Mouse (Mus musculus): ENCODE measurements around the gene Prkag2.
A peak's percentile ranks its signal among the peaks of the same experiment; 100 is the strongest.

Gene Prkag2

DNA sequence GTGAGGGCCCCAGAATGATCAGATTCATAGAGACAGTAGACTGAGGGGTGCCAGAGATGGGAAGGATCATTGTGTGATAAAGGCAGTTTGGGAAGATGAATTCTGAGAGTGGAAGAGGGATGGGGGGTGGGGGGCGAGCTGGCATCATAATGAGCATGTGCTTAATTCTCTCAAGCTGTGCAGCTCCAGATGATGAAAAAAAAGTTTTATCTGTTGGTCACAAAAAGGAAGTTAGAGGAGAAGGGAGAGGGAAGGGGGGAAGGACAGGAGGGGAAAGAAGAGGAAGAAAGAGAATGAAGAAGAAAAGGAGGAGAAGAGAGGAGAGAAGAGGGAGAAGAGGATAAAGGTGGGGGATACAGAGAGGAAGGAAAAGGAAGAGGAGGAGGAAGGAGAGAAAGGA lies 116.3 kb downstream of the Prkag2 start:
- no peaks in the 10 kb centered on the region for H3K36me3 ChIP-seq (ENCODE audit: insufficient read depth, low read length)
- no peak overlapping the region for H3K4me3 ChIP-seq (replicated peaks; ENCODE audit: low read length)
- peaks cover 29% of the 10 kb centered on the region for H3K4me1 ChIP-seq (replicated peaks; ENCODE audit: low read depth, low read length)
- H3K27me3 ChIP-seq (ENCODE audit: insufficient read depth, low read length) = peaks cover 10% of the 10 kb centered on the region; the same call in 1 of the 2 replicates
- TF ChIP-seq NANOG (IDR thresholded peaks at IDR 0.05; ENCODE audit: borderline replicate concordance, low read length) (no peak), POU5F1 (IDR thresholded peaks at IDR 0.05; ENCODE audit: borderline replicate concordance, low read length) (no peak)
- no peaks in the 10 kb centered on the region for H3K9me3 ChIP-seq (ENCODE audit: low read length)

DNA sequence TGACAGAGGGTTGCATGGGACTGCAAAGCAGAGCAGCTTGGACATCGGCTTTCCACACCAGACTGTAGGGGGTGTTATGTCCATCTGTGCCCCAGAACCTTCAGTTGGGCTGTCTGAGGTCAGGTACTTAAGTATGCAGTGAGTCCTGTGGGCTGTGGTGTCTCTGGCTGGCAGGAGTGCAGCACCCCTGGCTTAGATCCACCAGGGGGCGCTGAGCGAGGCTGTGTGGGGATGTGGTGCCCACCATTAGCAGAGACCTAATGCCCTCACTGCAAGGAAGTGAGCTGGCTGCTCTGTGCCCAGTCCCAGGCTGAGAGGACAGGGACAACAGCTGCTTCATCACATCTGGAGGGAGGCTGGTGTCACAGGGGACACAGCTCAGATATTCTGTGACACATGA lies 116.9 kb downstream of the Prkag2 start:
- H3K27me3 ChIP-seq (ENCODE audit: insufficient read depth, low read length) = peaks cover 10% of the 10 kb centered on the region; the same call in 1 of the 2 replicates
- no peak overlapping the region for H3K4me3 ChIP-seq (replicated peaks; ENCODE audit: low read length)
- peaks cover 29% of the 10 kb centered on the region for H3K4me1 ChIP-seq (replicated peaks; ENCODE audit: low read depth, low read length)
- H3K36me3 ChIP-seq (ENCODE audit: insufficient read depth, low read length) = no peaks in the 10 kb centered on the region
- TF ChIP-seq NANOG (IDR thresholded peaks at IDR 0.05; ENCODE audit: borderline replicate concordance, low read length) = no peak
- TF ChIP-seq CTCF (conservative IDR thresholded peaks at IDR 0.05; ENCODE audit: low read length) = peak; percentile 90
- H3K9me3 ChIP-seq (ENCODE audit: low read length) = no peaks in the 10 kb centered on the region

DNA sequence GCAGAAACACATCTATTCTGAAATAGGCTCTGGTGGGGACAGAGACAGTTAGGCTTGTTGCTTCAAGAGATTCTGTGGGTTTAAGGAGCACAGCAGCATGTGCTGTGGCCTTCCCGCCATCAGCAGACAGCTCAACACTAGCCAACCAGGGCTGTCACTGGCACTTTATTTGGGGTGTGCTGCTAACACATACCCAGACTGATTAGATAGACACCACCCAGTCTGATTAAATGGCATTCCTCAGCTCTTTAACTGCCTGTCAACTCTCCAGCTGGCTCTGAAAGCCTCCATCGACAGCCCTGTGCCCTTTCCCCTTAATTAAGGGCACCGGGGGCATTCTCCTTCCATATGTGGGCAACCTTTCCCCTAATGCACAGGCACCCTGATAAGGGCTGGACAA lies 118.2 kb downstream of the Prkag2 start:
- Histone ChIP-seq H3K27me3 (ENCODE audit: insufficient read depth, low read length) (peaks cover 10% of the 10 kb centered on the region; the same call in 1 of the 2 replicates), H3K4me3 (replicated peaks; ENCODE audit: low read length) (no peak overlapping the region), H3K9me3 (ENCODE audit: low read length) (no peaks in the 10 kb centered on the region), H3K4me1 (replicated peaks; ENCODE audit: low read depth, low read length) (peaks cover 33% of the 10 kb centered on the region), H3K36me3 (ENCODE audit: insufficient read depth, low read length) (no peaks in the 10 kb centered on the region)
- TF ChIP-seq POU5F1 (IDR thresholded peaks at IDR 0.05; ENCODE audit: borderline replicate concordance, low read length) (no peak), CTCF (conservative IDR thresholded peaks at IDR 0.05; ENCODE audit: low read length) (no peak), NANOG (IDR thresholded peaks at IDR 0.05; ENCODE audit: borderline replicate concordance, low read length) (no peak)

DNA sequence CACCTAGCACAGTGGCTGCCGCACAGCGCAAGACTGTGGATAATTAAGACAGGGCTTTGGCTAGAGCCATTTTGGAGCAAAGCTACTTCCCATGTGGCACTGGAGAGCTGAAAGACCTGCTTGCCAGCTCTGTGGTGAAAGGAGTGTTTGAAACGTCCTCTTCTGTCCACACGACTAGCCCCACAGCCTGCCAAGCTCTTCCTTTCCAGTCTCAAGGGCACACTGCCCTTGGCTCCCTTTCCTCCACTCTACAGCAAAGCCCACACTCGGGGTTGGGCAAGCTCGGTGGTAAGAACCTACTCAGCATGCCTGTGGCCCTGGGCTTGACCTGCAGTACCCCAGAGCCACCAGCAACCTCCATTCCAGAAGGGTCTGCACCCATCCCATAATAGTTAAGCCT lies 118.7 kb downstream of the Prkag2 start:
- Histone ChIP-seq H3K36me3 (ENCODE audit: insufficient read depth, low read length) (no peaks in the 10 kb centered on the region), H3K9me3 (ENCODE audit: low read length) (no peaks in the 10 kb centered on the region), H3K4me1 (replicated peaks; ENCODE audit: low read depth, low read length) (peaks cover 34% of the 10 kb centered on the region), H3K4me3 (replicated peaks; ENCODE audit: low read length) (no peak overlapping the region), H3K27me3 (ENCODE audit: insufficient read depth, low read length) (peaks cover 10% of the 10 kb centered on the region; the same call in 1 of the 2 replicates)
- TF ChIP-seq POU5F1 (IDR thresholded peaks at IDR 0.05; ENCODE audit: borderline replicate concordance, low read length) (no peak), NANOG (IDR thresholded peaks at IDR 0.05; ENCODE audit: borderline replicate concordance, low read length) (no peak), CTCF (conservative IDR thresholded peaks at IDR 0.05; ENCODE audit: low read length) (no peak)

DNA sequence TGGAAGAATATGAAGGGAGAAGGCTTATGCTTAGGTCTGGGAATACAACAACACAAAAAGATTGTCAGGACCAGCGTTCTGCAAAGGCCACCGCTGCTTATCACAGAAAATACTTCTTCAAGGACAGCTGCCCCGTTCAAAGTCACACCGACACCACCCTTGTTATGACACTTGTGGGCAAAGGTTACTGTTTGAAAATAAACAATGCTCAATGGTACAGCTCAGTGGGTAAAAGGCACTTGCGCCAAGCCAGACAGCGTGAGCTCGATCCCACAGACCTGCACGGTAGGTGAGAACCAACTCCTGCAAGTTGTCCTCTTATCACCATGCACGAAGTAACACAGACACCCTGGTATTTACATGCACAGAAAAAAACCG lies 120.5 kb downstream of the Prkag2 start:
- H3K9me3 ChIP-seq (ENCODE audit: low read length) = no peaks in the 10 kb centered on the region
- no peaks in the 10 kb centered on the region for H3K36me3 ChIP-seq (ENCODE audit: insufficient read depth, low read length)
- H3K27me3 ChIP-seq (ENCODE audit: insufficient read depth, low read length) = peaks cover 9% of the 10 kb centered on the region; the same call in 1 of the 2 replicates
- TF ChIP-seq POU5F1 (IDR thresholded peaks at IDR 0.05; ENCODE audit: borderline replicate concordance, low read length) = no peak
- TF ChIP-seq NANOG (IDR thresholded peaks at IDR 0.05; ENCODE audit: borderline replicate concordance, low read length) = no peak
- TF ChIP-seq CTCF (conservative IDR thresholded peaks at IDR 0.05; ENCODE audit: low read length) = no peak
- peaks cover 36% of the 10 kb centered on the region for H3K4me1 ChIP-seq (replicated peaks; ENCODE audit: low read depth, low read length)
- H3K4me3 ChIP-seq (replicated peaks; ENCODE audit: low read length) = no peak overlapping the region

DNA sequence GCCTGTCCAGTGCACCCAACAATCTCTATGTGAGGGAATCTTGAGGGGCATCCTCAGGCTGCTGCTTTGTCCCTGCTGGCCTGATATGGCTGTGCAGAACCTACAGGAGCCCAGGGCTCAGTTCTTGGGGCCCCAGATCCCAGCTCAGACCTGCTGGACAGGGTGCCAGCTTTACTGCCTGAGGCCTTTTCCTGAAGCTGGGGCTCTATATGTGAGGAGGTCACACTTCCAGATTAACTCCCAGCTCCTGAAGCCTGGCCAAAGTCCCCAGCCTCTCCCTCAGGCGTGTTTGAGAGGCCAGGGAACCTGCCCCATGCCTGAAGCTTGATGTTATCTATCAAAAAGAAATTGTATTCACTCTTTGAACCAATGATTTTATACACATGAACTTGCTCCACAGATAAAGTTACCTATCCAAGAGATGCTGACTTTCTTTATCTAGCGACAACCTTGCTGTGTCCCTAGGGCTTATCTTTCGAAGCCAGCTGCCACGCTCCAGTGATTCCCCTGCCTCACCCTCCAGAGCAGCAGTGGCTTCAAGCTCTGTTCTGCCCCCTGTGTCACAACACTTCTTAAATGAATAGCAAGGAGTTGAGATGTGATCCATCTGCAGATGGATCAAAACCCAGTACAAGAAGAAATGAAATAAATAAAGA lies 121.0 kb downstream of the Prkag2 start:
- TF ChIP-seq POU5F1 (IDR thresholded peaks at IDR 0.05; ENCODE audit: borderline replicate concordance, low read length) = no peak
- no peak for TF ChIP-seq CTCF (conservative IDR thresholded peaks at IDR 0.05; ENCODE audit: low read length)
- TF ChIP-seq NANOG (IDR thresholded peaks at IDR 0.05; ENCODE audit: borderline replicate concordance, low read length) = no peak
- 0 out of 2 replicates have a peak, but pooled peaks cover 4% of the 10 kb centered on the region for H3K27me3 ChIP-seq (ENCODE audit: insufficient read depth, low read length)
- H3K4me3 ChIP-seq (replicated peaks; ENCODE audit: low read length) = no peak overlapping the region
- H3K36me3 ChIP-seq (ENCODE audit: insufficient read depth, low read length) = no peaks in the 10 kb centered on the region
- H3K9me3 ChIP-seq (ENCODE audit: low read length) = no peaks in the 10 kb centered on the region
- H3K4me1 ChIP-seq (replicated peaks; ENCODE audit: low read depth, low read length) = peaks cover 37% of the 10 kb centered on the region

DNA sequence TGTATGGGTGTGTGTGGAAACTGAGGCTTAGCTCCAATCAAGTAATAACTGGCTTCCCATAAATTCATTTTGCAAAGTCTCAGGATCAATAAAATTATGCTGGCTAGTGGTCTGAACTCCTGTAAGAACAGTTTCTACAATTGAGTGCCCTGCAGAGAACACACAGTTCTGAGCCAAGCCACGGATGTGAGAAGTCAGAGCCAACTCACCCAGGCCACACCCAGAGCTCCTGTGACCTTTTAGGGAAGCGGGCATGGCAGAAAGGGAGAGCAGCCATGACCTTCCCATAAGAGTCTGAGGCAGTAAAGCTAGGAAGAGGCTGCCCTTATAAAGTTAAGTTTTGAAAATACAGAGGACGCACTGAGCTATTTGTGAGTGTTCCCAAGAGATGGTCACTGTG lies 123.5 kb downstream of the Prkag2 start:
- H3K27me3 ChIP-seq (ENCODE audit: insufficient read depth, low read length) = 0 out of 2 replicates have a peak, but pooled peaks cover 4% of the 10 kb centered on the region
- TF ChIP-seq POU5F1 (IDR thresholded peaks at IDR 0.05; ENCODE audit: borderline replicate concordance, low read length) = no peak
- no peak for TF ChIP-seq NANOG (IDR thresholded peaks at IDR 0.05; ENCODE audit: borderline replicate concordance, low read length)
- no peak for TF ChIP-seq CTCF (conservative IDR thresholded peaks at IDR 0.05; ENCODE audit: low read length)
- H3K4me3 ChIP-seq (replicated peaks; ENCODE audit: low read length) = no peak overlapping the region
- no peaks in the 10 kb centered on the region for H3K9me3 ChIP-seq (ENCODE audit: low read length)
- peaks cover 44% of the 10 kb centered on the region for H3K4me1 ChIP-seq (replicated peaks; ENCODE audit: low read depth, low read length)
- no peaks in the 10 kb centered on the region for H3K36me3 ChIP-seq (ENCODE audit: insufficient read depth, low read length)

DNA sequence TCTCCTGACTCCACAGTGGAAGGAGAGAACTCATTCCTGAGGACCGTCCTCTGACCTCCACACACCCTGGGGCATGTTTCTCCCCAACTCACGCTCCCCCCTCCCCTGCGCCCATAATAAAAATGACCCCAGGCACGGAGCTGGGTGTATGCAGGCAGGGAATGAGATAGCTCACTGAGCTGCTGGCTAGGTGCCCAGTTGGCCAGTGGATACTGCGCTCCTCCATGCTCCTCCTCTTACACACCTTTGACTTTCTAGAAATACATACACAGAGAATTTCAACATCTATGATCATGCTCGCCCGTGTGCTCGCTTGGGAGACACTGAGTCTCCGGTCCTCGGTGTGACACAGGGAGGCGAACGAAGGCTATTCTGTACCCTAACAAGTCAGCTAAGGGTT lies 124.2 kb downstream of the Prkag2 start:
- Histone ChIP-seq H3K27me3 (ENCODE audit: insufficient read depth, low read length) (peaks cover 4% of the 10 kb centered on the region; the same call in 1 of the 2 replicates), H3K4me1 (replicated peaks; ENCODE audit: low read depth, low read length) (peaks cover 38% of the 10 kb centered on the region), H3K9me3 (ENCODE audit: low read length) (no peaks in the 10 kb centered on the region), H3K36me3 (ENCODE audit: insufficient read depth, low read length) (no peaks in the 10 kb centered on the region), H3K4me3 (replicated peaks; ENCODE audit: low read length) (no peak overlapping the region; the same call in 1 of the 2 replicates)
- no peak for TF ChIP-seq POU5F1 (IDR thresholded peaks at IDR 0.05; ENCODE audit: borderline replicate concordance, low read length)
- no peak for TF ChIP-seq NANOG (IDR thresholded peaks at IDR 0.05; ENCODE audit: borderline replicate concordance, low read length)
- TF ChIP-seq CTCF (conservative IDR thresholded peaks at IDR 0.05; ENCODE audit: low read length) = no peak

DNA sequence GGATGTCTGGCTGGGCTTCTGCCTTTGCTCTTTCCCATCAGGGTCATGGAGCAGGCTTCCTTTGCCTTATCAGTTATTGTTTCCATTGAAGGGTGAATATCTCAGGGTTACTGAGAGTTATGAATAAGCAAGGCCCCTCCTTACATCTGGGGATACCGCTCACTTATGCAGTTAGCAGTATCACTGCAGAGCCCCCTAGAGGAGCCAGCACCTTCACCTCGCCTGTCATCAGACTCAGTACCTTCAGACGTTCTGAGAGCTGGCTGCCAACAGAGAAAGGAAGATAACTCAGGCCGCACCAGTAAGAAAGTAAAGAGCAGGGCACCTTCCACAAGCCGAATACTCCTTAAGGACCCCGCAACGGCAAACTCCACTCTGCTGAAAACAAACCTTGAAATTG lies 125.3 kb downstream of the Prkag2 start:
- Histone ChIP-seq H3K4me3 (replicated peaks; ENCODE audit: low read length) (no peak overlapping the region), H3K4me1 (replicated peaks; ENCODE audit: low read depth, low read length) (peaks cover 36% of the 10 kb centered on the region), H3K9me3 (ENCODE audit: low read length) (no peaks in the 10 kb centered on the region), H3K27me3 (ENCODE audit: insufficient read depth, low read length) (no peaks in the 10 kb centered on the region; the same call in 1 of the 2 replicates), H3K36me3 (ENCODE audit: insufficient read depth, low read length) (no peaks in the 10 kb centered on the region)
- no peak for TF ChIP-seq NANOG (IDR thresholded peaks at IDR 0.05; ENCODE audit: borderline replicate concordance, low read length)
- no peak for TF ChIP-seq POU5F1 (IDR thresholded peaks at IDR 0.05; ENCODE audit: borderline replicate concordance, low read length)
- TF ChIP-seq CTCF (conservative IDR thresholded peaks at IDR 0.05; ENCODE audit: low read length) = no peak

Data from E14TG2a.4 (cell line).